Mouse (Mus musculus) stomach, embryonic 14.5 days (tissue): ENCODE measurements at regions not wholly inside any gene's neighbourhood (a gene's known extent, or its start where the extent isn't known, plus 50 kb on each side); places are given as distances from the start of the nearest gene placed in this dataset.

ENCODE experiments used
- ATAC-seq: fragments of 200-750 bp; cut with Nextera tagmentation; 2 replicates; pipeline ENCODE4 v1.8.0; 2017; ENCODE audit warnings: low read depth, moderate TSS enrichment; ENCODE audit not compliant: insufficient number of reproducible peaks, insufficient read depth, low FRiP score
- H3K27ac ChIP-seq: fragments of 300-500 bp; sonication (generic); 2 replicates; pipeline ENCODE4 v1.5.1; 2014; ENCODE audit warnings: mild to moderate bottlenecking, low read length, moderate library complexity, mixed read lengths
- H3K27me3 ChIP-seq: fragments of 300-500 bp; sonication (generic); 2 replicates; pipeline ENCODE4 v1.6.1; 2014; ENCODE audit warnings: low read length, control low read depth, mixed read lengths; ENCODE audit not compliant: control insufficient read depth, insufficient read depth
- H3K36me3 ChIP-seq: fragments of 300-500 bp; sonication (generic); 2 replicates; pipeline ENCODE4 v1.6.1; 2014; ENCODE audit warnings: mild to moderate bottlenecking, control low read depth, low read length, moderate library complexity, mixed read lengths; ENCODE audit not compliant: control insufficient read depth, insufficient read depth
- H3K4me1 ChIP-seq: fragments of 300-500 bp; sonication (generic); 2 replicates; pipeline ENCODE4 v1.6.1; 2014; ENCODE audit warnings: low read length, control low read depth, mixed read lengths; ENCODE audit not compliant: control insufficient read depth, insufficient read depth
- H3K4me2 ChIP-seq: fragments of 300-500 bp; sonication (generic); replicated peaks from 2 replicates; pipeline ENCODE4 v1.6.1; 2014; ENCODE audit warnings: low read depth, low read length, control low read depth
- H3K4me3 ChIP-seq: fragments of 300-500 bp; sonication (generic); 2 replicates; pipeline ENCODE4 v1.5.1; 2014; ENCODE audit warnings: low read depth, low read length, control low read depth
- H3K9ac ChIP-seq: fragments of 300-500 bp; sonication (generic); replicated peaks from 2 replicates; pipeline ENCODE4 v1.6.1; 2014; ENCODE audit warnings: low read depth, mild to moderate bottlenecking, control low read depth, low read length, moderate library complexity, mixed read lengths
- H3K9me3 ChIP-seq: fragments of 300-500 bp; sonication (generic); 2 replicates; pipeline ENCODE4 v1.6.1; 2016; ENCODE audit warnings: low read depth, low read length, control low read depth; ENCODE audit not compliant: control insufficient read depth
- WGBS: fragments of 180-500 bp; shearing (Covaris S2); extraction: QIAGEN DNeasy Blood & Tissue Kit; methylation state at CpG from one replicate; pipeline ENCODE4 v1.1.7; 2014; 5-methylcytosine and 5-hydroxymethylcytosine counted together

DNA sequence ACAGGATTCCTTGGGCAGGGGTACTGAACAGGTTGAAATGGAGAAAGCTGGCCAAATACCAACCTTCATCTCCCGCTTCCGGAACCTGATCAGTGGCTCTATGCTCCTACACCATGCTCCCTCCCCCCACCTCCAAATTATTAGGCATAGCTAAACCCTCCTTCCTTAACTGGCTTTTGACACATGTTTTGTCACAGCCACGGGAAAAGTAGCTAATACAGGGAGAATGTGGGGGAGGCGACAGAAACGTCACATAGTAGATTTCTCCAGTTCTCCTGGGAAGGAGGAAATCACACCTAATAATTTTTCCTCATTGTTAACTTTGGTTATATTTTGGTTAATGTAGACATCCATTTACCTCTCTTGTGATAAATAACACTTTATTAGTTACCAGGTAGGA lies 116.1 kb upstream of the Rai14 start:
- Histone ChIP-seq H3K4me2 (no peak overlapping the region), H3K4me1 (peaks cover 8% of the 10 kb centered on the region; the same call in 1 of the 2 replicates), H3K27ac (no peak overlapping the region), H3K4me3 (no peak overlapping the region), H3K27me3 (no peaks in the 10 kb centered on the region), H3K9ac (no peak overlapping the region), H3K36me3 (no peaks in the 10 kb centered on the region), H3K9me3 (no peaks in the 10 kb centered on the region)
- ATAC-seq = no peak
- WGBS = 59% methylated on average over 5 of the region's 5 CpGs

DNA sequence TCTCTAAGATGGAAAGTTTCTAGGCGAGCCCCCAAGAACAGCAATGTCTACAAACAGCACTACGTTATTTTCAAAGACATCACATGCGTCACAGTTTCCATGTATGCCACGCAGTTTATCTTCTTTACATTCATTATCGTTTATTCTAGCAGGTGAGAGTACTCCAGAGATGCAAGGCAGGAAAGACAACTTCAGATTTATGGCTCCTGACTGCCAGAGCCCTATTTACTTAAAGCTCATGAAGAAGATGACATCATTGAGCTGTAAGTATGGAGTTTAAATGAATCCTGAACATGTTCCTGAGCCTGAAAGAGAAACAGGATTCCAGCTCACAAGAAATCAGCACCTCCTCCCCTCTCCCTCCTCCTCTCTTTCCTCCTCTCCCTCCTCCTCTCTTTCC lies 116.7 kb upstream of the Rai14 start:
- H3K9me3 ChIP-seq = no peaks in the 10 kb centered on the region
- no peak overlapping the region for H3K9ac ChIP-seq
- H3K27ac ChIP-seq = no peak overlapping the region
- no peak; the same call in 1 of the 2 replicates for ATAC-seq
- 21% methylated on average over 5 of the region's 5 CpGs for WGBS
- H3K4me2 ChIP-seq = no peak overlapping the region
- H3K36me3 ChIP-seq = no peaks in the 10 kb centered on the region
- no peak overlapping the region for H3K4me3 ChIP-seq
- H3K27me3 ChIP-seq = no peaks in the 10 kb centered on the region
- peaks cover 8% of the 10 kb centered on the region; the same call in 1 of the 2 replicates for H3K4me1 ChIP-seq

DNA sequence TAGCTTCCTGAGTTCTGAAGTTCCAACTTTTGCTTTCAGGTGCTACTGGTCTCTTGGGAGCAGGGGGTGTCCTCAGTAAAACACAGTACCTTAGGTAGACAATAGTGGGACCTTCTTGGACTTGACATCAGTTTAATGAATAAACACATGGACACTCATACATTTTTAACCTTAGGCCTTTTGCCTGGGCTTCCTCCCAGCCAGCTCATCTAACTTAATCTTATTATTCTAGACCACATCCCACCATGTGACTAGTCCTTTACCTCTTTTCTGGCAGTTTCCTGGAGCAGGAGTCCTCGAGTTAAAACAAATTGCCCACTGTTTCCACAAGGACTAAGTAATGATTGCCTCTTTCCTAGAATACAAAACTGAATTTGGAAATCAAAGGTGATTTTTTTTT lies 117.9 kb upstream of the Rai14 start:
- Histone ChIP-seq H3K9ac (no peak overlapping the region), H3K4me3 (no peak overlapping the region), H3K27ac (no peak overlapping the region), H3K4me2 (no peak overlapping the region), H3K36me3 (no peaks in the 10 kb centered on the region), H3K9me3 (no peaks in the 10 kb centered on the region), H3K27me3 (no peaks in the 10 kb centered on the region), H3K4me1 (peaks cover 8% of the 10 kb centered on the region; the same call in 1 of the 2 replicates)
- WGBS = 55% methylated on average over 1 of the region's 1 CpGs
- ATAC-seq = no peak

DNA sequence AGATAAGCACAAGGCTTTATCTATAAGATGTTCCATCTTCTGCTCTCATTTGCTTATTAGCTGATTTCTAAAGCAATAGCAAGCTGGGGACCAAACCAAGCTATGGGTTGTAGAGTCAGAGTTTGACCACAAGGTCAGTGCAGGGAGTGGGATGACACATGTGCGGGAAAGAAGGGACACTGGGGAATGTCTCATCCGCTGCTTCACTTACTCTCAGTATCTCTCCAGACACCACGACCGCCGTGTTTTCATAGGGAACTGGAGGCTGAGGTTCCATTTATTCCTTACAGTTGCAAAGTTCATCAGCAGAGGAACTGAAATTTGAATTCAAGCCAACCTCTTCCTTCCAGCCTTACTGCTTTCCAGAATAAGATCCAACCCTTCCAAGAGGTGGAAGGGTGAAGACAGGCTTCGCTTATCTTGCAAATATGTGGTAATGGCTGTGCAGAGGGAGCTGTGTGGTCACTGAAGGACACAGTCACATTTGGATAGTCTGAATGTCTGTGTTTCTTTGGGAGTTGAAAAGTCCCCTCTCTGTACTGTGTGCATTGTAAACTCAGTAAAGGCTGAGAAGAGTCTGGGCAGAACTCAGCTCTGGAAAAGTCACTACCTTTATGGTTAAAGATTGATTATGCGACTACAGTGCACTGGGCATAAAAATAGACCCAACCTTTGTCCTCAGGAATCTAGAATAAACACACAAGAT lies 118.1 kb upstream of the C1qtnf3 start:
- 69% methylated on average over 7 of the region's 7 CpGs for WGBS
- no peak overlapping the region for H3K27ac ChIP-seq
- H3K27me3 ChIP-seq = no peaks in the 10 kb centered on the region
- H3K36me3 ChIP-seq = no peaks in the 10 kb centered on the region
- H3K4me2 ChIP-seq = no peak overlapping the region
- no peak overlapping the region for H3K4me3 ChIP-seq
- no peaks in the 10 kb centered on the region for H3K9me3 ChIP-seq
- no peak overlapping the region for H3K9ac ChIP-seq
- peaks cover 8% of the 10 kb centered on the region; the same call in 1 of the 2 replicates for H3K4me1 ChIP-seq
- ATAC-seq = peak; percentile 56; the same call in 1 of the 2 replicates

DNA sequence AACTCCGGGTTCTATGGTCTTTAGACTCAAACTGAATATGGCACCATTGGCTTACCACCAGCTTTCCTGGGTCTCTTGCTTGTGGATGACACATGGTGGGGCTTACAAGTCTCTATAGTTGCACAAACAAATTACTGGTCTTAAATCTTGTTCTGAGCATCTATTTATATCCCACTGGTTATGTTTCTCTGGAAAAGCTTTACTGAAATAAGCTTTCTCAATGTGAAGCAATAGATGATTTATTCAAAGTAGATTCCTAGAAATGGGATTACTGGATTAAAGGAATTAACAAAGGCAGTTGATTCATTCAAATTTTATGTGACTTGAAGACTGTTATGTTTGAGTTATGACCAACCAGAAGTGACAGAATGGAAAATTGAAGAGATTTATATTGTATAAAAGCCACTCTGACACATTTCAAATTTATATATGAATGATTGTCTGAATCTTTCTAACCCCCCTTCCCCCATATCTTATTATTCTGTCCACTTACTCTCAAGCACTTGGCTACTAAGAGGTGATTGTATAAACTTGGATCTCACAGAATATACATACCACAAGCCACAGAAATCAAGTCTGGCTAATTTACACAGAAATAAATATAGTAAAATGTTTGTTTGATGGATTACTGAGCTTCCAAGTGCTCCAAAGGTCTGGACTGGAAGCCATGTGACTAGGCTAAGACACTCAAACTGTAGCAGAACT lies 113.4 kb upstream of the C1qtnf3 start:
- Histone ChIP-seq H3K27ac (no peak overlapping the region), H3K36me3 (no peaks in the 10 kb centered on the region), H3K9ac (no peak overlapping the region), H3K4me2 (no peak overlapping the region), H3K9me3 (no peaks in the 10 kb centered on the region), H3K4me3 (no peak overlapping the region), H3K4me1 (peaks cover 5% of the 10 kb centered on the region; the same call in 1 of the 2 replicates), H3K27me3 (no peaks in the 10 kb centered on the region)
- ATAC-seq = peak; percentile 61; the same call in 1 of the 2 replicates
- 56% methylated on average over 1 of the region's 1 CpGs for WGBS

DNA sequence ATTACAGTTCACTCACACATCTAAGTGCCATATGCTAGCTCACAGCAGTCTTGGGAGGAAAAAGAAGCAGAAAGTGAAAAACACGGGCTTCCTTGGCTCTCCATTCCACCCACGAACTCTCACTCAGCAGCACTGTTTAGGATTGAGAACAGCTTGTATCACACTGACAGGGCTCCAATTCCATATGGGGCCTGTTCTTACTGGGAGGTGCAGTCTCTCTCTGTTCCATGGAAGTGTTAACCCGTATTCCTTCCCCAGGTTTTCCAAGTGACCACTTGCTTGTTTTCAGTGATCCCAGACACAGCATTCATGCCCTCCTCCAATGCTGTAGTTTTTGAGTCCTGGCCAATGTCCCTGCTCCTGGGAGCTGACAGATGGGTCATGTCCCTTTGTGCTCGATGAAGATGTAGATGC lies 111.5 kb upstream of the C1qtnf3 start:
- no peak overlapping the region for H3K4me3 ChIP-seq
- no peaks in the 10 kb centered on the region for H3K36me3 ChIP-seq
- no peaks in the 10 kb centered on the region for H3K27me3 ChIP-seq
- no peaks in the 10 kb centered on the region for H3K4me1 ChIP-seq
- no peak overlapping the region for H3K27ac ChIP-seq
- H3K9ac ChIP-seq = no peak overlapping the region
- no peak overlapping the region for H3K4me2 ChIP-seq
- no peaks in the 10 kb centered on the region for H3K9me3 ChIP-seq
- 0 out of 2 replicates have a peak, but pooled peaks have one; percentile 42 for ATAC-seq
- 54% methylated on average over 4 of the region's 4 CpGs for WGBS

DNA sequence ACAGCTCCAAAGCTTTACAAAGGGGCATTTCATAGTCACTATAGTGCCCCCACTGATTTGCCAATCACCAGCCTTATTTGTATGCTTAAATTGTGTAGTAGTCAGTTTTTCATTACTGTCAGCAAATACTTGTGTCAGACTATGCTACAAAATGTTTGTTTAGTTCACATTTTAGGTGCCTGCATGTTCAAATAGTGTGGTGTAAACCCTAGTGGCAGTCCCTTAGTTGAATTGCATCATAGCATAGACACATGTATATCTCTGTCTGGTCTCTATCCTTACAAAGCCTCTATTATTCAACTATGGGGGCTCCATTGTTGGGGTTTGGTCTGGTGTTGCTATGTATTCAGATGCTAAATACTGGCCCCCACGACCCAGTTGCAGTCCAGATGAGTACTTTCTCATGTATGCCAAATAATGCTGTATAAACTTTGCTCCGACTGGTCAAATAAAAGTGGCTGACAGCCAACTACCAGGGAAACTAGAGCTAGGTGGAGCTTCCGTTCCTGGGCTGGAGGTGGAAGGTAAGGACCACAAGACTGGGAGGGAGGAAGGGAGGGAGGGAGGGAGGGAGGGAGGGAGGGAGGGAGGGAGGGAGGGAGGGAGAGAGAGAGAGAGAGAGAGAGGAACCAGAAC lies 109.0 kb upstream of the C1qtnf3 start:
- no peak for ATAC-seq
- no peak overlapping the region for H3K9ac ChIP-seq
- 30% methylated on average over 3 of the region's 3 CpGs for WGBS

DNA sequence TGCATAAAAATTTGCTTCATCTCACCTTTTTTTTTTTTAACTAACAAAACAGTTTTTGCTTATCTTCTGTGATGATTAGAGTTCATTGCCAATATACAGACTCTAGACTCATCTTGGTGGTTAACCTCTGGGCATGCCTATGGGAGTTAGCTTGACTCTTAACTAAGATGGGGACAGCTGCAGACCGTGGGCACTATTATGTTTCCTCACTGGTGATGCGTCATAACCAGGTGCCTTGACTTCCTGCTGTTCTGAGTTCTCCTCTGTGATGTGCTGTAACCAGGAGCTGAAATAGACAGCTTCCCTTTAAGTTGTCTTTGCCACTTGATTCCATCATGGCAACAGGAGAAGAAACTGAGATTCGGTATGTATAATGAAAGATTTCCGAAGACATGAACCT lies 105.4 kb upstream of the C1qtnf3 start:
- Histone ChIP-seq H3K27me3 (no peaks in the 10 kb centered on the region), H3K4me1 (no peaks in the 10 kb centered on the region), H3K9me3 (no peaks in the 10 kb centered on the region), H3K4me3 (no peak overlapping the region), H3K9ac (no peak overlapping the region), H3K4me2 (no peak overlapping the region), H3K36me3 (no peaks in the 10 kb centered on the region), H3K27ac (no peak overlapping the region)
- 92% methylated on average over 4 of the region's 4 CpGs for WGBS
- no peak for ATAC-seq

More for the DNA sequence above, 109.0 kb upstream of the C1qtnf3 start:
- Histone ChIP-seq H3K36me3 (no peaks in the 10 kb centered on the region), H3K4me3 (no peak overlapping the region), H3K4me2 (no peak overlapping the region), H3K27me3 (no peaks in the 10 kb centered on the region), H3K4me1 (no peaks in the 10 kb centered on the region), H3K27ac (no peak overlapping the region), H3K9me3 (no peaks in the 10 kb centered on the region)
